Mouse (Mus musculus): Measurements from ENCODE around the gene Abcd3. TPM values are rescaled to one million over a fixed set of nuclear protein-coding genes. Genes with fewer than 3 reads are reported as not detected.
A peak's percentile ranks its signal among the peaks of the same experiment; 100 is the strongest.
"Not testable (repeated sequence)": the region's sequence is repeated elsewhere in the genome, so short reads cannot be mapped to it uniquely, and the experiment has no call there.

Gene Abcd3
- total RNA-seq, 2 experiments from 2014 or later = 36.9 to 52.0 TPM

- H3K4me3 ChIP-seq = no peak overlapping the region
- H3K27ac ChIP-seq = no peak overlapping the region
- no peak for TF ChIP-seq CTCF (IDR thresholded peaks at IDR 0.05)
- no peak for DNase-seq
- intact Hi-C loops (cut with DNase I) = no loop called here
Observed at GRCm38 (mm10) chr3:121808246-121808645, 6.9 kb downstream of the Abcd3 start.

- intact Hi-C loops (cut with DNase I) = no loop called here
- DNase-seq = no peak
- no peak overlapping the region for H3K27ac ChIP-seq
- TF ChIP-seq CTCF (IDR thresholded peaks at IDR 0.05) = no peak
- H3K4me3 ChIP-seq = no peak overlapping the region
Observed at GRCm38 (mm10) chr3:121794214-121794613, 20.9 kb downstream of the Abcd3 start.

GRCm38 (mm10) chr3:121792246-121792645, 22.9 kb downstream of the Abcd3 start:
- intact Hi-C loops (cut with DNase I) = no loop called here
- no peak for TF ChIP-seq CTCF (IDR thresholded peaks at IDR 0.05)

DNA sequence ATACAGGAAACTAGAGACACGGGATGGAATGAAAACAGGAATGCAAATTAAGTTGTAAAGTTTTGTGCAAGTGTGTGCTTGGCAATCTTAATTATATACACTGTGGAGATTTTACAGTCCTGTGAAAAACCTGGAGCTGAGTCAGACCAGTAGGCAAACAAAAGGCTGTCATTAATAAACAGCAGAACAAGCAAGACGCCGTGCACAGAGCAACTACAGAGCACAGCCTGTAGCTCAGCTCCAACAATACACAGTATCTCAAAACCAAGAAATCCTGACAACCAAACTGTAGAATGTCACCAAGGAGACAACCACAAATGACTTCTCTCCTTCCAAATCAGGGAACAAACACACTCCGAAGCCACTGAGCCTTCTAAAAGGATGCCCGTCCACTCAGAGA, 24.7 kb downstream of the Abcd3 start:
- DNase-seq = no peak
- no peak overlapping the region for H3K4me3 ChIP-seq
- H3K27ac ChIP-seq = no peak overlapping the region
- TF ChIP-seq CTCF (IDR thresholded peaks at IDR 0.05) = no peak
- intact Hi-C loops (cut with DNase I) = no loop called here

More at GRCm38 (mm10) chr3:121792246-121792645, 22.9 kb downstream of the Abcd3 start:
- no peak for DNase-seq
- Histone ChIP-seq H3K4me3 (no peak overlapping the region), H3K27ac (no peak overlapping the region)

GRCm38 (mm10) chr3:121789790-121790189, 25.3 kb downstream of the Abcd3 start:
- H3K4me3 ChIP-seq = no peak overlapping the region
- intact Hi-C loops (cut with DNase I) = no loop called here
- no peak for TF ChIP-seq CTCF (IDR thresholded peaks at IDR 0.05)
- peak overlapping the region; percentile 41; the same call in 1 of the 2 replicates for H3K27ac ChIP-seq
- DNase-seq = no peak

- H3K27ac ChIP-seq = no peak overlapping the region
- intact Hi-C loops (cut with DNase I) = no loop called here
- no peak overlapping the region for H3K4me3 ChIP-seq
- no peak for DNase-seq
- TF ChIP-seq CTCF (IDR thresholded peaks at IDR 0.05) = no peak
Observed at GRCm38 (mm10) chr3:121783020-121783419, 32.1 kb downstream of the Abcd3 start.

- peak; percentile 79 for TF ChIP-seq CTCF (IDR thresholded peaks at IDR 0.05)
- DNase-seq = peak; percentile 58
- H3K4me3 ChIP-seq = no peak overlapping the region
- no peak overlapping the region for H3K27ac ChIP-seq
- intact Hi-C loops (cut with DNase I) = no loop called here
Observed at GRCm38 (mm10) chr3:121777943-121778342, 37.2 kb downstream of the Abcd3 start.

- DNase-seq; H3K4me3 ChIP-seq; intact Hi-C loops (cut with DNase I); H3K27ac ChIP-seq: not testable (repeated sequence)
Observed at GRCm38 (mm10) chr3:121773336-121773735, 41.8 kb downstream of the Abcd3 start.

- intact Hi-C loops (cut with DNase I) = no loop called here
Observed at GRCm38 (mm10) chr3:121768770-121769169, 46.3 kb downstream of the Abcd3 start.

GRCm38 (mm10) chr3:121766818-121767217, 48.3 kb downstream of the Abcd3 start:
- Histone ChIP-seq H3K27ac (no peak overlapping the region), H3K4me3 (no peak overlapping the region)
- no peak for DNase-seq
- TF ChIP-seq CTCF (IDR thresholded peaks at IDR 0.05) = no peak
- intact Hi-C loops (cut with DNase I) = no loop called here

More at GRCm38 (mm10) chr3:121768770-121769169, 46.3 kb downstream of the Abcd3 start:
- DNase-seq = no peak
- Histone ChIP-seq H3K27ac (no peak overlapping the region), H3K4me3 (no peak overlapping the region)
- peak; percentile 45 for TF ChIP-seq CTCF (IDR thresholded peaks at IDR 0.05)

DNA sequence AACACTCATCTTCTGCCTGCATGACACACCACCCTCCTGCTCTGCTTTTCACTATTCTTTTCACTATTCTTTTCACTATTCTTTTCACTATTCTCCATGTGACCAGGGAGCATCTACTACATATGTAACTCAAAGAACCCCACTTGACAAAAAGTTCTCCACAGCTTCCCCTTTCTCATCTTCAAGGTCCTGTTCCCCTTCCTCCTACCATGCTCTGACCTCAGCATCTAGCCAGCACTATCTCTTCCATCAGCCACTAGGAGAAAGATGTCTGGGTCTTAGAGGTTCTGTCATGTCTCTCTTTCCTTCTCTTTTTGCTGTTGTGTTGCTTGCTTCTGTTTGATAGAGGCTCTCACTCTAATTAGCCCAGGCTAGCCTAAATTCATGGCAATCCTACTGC, 49.1 kb downstream of the Abcd3 start:
- no peak for DNase-seq
- Histone ChIP-seq H3K27ac (no peak overlapping the region), H3K4me3 (no peak overlapping the region)
- intact Hi-C loops (cut with DNase I) = no loop called here
- no peak for TF ChIP-seq CTCF (IDR thresholded peaks at IDR 0.05)

- no peak for DNase-seq
- Histone ChIP-seq H3K4me3 (no peak overlapping the region), H3K27ac (no peak overlapping the region)
- intact Hi-C loops (cut with DNase I) = loop anchor here (2.0 kb wide), 1 partner anchor 225 kb away; no protein-coding TSS in a partner anchor
- peak; percentile 68 for TF ChIP-seq CTCF (IDR thresholded peaks at IDR 0.05)
Observed at GRCm38 (mm10) chr3:121762056-121762852, 52.8 kb downstream of the Abcd3 start.

DNA sequence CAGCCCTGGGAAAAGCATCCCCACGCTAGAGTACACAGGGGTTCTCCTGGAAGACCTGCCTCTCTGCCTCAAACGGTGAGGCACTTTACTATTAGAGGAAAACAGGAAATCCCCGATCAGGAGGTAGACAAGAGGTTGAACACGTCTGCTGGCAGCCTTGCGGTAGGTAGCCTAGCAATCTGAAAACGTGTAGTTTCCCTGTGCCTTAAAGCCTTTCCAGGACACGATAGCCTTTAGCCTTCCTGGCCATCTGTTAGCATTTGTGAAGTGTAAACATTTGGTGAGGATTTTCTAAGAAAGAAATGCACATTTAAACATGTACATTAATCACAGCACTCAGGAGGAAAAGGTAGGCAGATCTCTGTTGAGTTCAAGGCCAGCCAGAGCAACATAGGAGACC, 56.7 kb downstream of the Abcd3 start:
- intact Hi-C loops (cut with DNase I) = no loop called here
- Histone ChIP-seq H3K4me3 (no peak overlapping the region), H3K27ac (no peak overlapping the region)
- DNase-seq = no peak
- TF ChIP-seq CTCF (IDR thresholded peaks at IDR 0.05) = no peak

DNA sequence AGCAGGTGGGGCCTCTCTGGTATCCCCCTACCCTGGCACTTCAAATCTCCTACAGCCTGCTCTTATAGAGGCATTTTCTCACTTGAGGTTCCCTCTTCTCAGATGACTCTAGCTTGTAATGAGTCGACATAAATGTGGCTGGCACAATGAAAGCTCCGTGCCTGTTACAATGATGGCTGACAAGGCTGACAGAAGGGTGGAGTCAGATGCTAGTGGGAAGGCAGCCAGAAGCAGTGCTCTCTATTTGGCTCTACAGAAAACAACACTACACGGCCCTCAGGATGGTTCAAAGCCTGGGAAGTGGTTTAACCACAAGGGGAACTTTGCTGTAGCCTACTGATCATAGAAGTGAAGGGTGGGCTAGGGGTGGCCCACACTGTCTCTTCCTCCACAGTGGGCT, 60.0 kb downstream of the Abcd3 start:
- DNase-seq = no peak
- Histone ChIP-seq H3K4me3 (no peak overlapping the region), H3K27ac (no peak overlapping the region)
- intact Hi-C loops (cut with DNase I) = no loop called here
- TF ChIP-seq CTCF (IDR thresholded peaks at IDR 0.05) = no peak

GRCm38 (mm10) chr3:121754319-121755090, 60.6 kb downstream of the Abcd3 start:
- intact Hi-C loops (cut with DNase I); H3K4me3 ChIP-seq; DNase-seq; H3K27ac ChIP-seq: not testable (repeated sequence)

DNA sequence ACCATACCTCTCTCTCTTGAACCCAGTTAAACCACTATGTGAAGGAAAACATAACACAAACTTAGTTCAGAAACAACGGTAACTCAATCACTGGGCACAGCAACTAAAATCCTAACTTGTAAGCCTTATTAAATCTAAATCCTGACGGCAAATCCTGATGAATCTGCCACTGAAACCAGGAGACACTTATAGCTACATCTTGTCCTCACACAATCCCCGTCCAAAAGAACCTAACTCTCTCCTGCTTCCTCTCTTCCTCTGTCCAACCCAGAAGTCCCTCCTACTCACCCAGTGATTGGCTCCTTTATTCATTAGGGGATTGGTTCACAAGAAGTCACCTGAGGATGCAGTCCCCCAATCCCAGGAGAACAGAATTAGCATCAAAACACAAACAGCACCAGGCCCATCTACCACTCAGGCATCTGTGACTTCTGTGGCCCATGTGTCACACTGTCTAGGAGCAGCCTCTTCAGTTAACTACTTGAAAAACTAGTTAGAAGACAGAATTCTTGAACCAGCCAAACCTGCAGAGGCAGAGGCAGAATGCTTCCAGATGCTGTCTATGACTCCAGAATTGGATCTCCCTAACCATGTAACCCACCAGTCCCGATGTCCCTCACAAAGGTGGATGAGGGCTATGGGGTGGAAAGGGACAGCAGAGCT, 73.8 kb downstream of the Abcd3 start:
- H3K4me3 ChIP-seq; intact Hi-C loops (cut with DNase I); DNase-seq; H3K27ac ChIP-seq: not testable (repeated sequence)

Measured in gastrocnemius, adult 2 months (tissue).